Mouse (Mus musculus): ENCODE results near the gene Vmn1r225.

DNA sequence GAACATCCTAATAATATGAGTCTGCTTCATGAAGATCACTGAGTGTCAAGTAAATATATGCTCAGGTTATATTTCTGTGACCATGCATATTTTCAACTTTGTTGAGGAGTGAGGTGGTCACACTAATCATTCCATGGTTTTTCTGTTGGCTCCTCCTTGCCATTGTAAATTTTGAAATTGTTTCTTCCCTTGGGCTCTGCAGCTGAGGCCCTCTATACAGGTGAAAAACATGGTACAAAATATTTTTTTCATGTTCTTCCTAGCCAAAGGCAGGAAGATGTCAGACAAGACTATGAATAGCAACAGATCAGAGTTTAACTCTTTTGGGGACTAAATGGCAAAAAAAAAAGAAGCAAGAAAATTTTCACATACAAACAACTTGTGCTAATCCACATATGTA, 16.7 kb upstream of the Vmn1r225 start, which contains the start of gene Vmn2r108:
- TF ChIP-seq TAL1 (IDR thresholded peaks at IDR 0.05; ENCODE audit: low read length): no peak
- TF ChIP-seq GATA1 (IDR thresholded peaks at IDR 0.05; ENCODE audit: low read length): no peak
